Mouse (Mus musculus) mesoderm, embryonic 11.5 days (tissue): ENCODE data around the gene Olfr733.

ENCODE experiments used
- DNase-seq: peaks from one replicate; pipeline ENCODE4 v3.0.0-alpha.2; 2012; ENCODE audit warnings: low read depth, low spot score

Olfr733 gene

GRCm38 (mm10) chr14:50301422-50301821 is at the start of gene Olfr733:
Gene Olfr733 (minus strand): TSS chr14:50301522.
- no peak for DNase-seq

- no peak for DNase-seq
Measured at GRCm38 (mm10) chr14:50348796-50349195, 47.5 kb upstream of the Olfr733 start, which contains the start of gene Olfr735. Gene Olfr735 (minus strand): TSS chr14:50348872.

- no peak for DNase-seq
Measured at GRCm38 (mm10) chr14:50326661-50327060, 25.3 kb upstream of the Olfr733 start, which contains the start of gene Olfr734. Gene Olfr734 (minus strand): TSS chr14:50326761.

GRCm38 (mm10) chr14:50284106-50284505 is 17.2 kb downstream of the Olfr733 start, which contains the start of gene Olfr732:
Gene Olfr732 (minus strand): TSS chr14:50284206.
- no peak for DNase-seq
